Mouse (Mus musculus): Measurements from ENCODE around the gene Slc12a6.

DNA sequence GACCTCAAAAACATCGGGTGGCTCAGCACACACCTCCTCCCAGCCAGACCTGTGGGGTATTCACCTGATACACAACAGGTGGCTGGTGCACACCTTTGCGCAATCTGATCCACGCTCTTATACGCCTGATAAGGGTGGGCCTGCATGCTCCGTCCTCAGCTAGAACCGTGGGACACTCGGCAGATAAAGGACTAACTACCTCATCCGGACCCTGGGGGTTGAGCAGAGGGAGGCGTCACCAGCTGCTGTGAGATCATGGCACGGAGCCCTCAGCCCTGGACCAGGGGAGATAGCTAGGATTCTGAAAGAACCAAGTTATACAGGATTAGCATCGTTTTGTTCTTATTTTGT is 592 bp downstream of the Slc12a6 start, which contains the start of gene Gm21985:
- no peak for TF ChIP-seq CTCF (IDR thresholded peaks at IDR 0.05; ENCODE audit: low read depth, low read length)
- no peak for TF ChIP-seq POLR2A (IDR thresholded peaks at IDR 0.05; ENCODE audit: extremely low read depth, insufficient read depth, low read length)
